Mouse (Mus musculus) ES-E14 (cell line): Measurements from ENCODE around the gene Tada1. TPM values are rescaled to one million over a fixed set of nuclear protein-coding genes. Genes with fewer than 3 reads are reported as not detected.

Source experiments
- DNase-seq: peaks from one replicate; pipeline ENCODE4 v3.0.0-alpha.2; 2013; ENCODE audit warnings: low read depth, low spot score
- H3K27ac ChIP-seq: 2 replicates; pipeline ENCODE4 v1.5.1; 2012; ENCODE audit warnings: low read depth, mild to moderate bottlenecking, low read length, moderate library complexity, mixed read lengths; ENCODE audit not compliant: poor library complexity, insufficient read depth, severe bottlenecking
- H3K36me3 ChIP-seq: 2 replicates; pipeline ENCODE4 v1.6.1; 2012; ENCODE audit warnings: mild to moderate bottlenecking, low read length, moderate library complexity, mixed read lengths; ENCODE audit not compliant: control insufficient read depth, poor library complexity, insufficient read depth, severe bottlenecking
- H3K4me1 ChIP-seq, 2 experiments: fragments of 150-350 bp in 1 of 2; sonication (generic) in 1 of 2; 2 replicates each; pipeline ENCODE4 v1.6.1; 2012; ENCODE audit warnings: low read length in 2 of 2, mild to moderate bottlenecking in 1 of 2, mixed read lengths in 1 of 2; ENCODE audit not compliant: control insufficient read depth in 2 of 2, insufficient read depth in 2 of 2, poor library complexity in 1 of 2
- H3K4me3 ChIP-seq, 2 experiments: fragments of 150-350 bp in 1 of 2; sonication (generic) in 1 of 2; 2 replicates each; pipeline ENCODE4 v1.5.1; 2012; ENCODE audit warnings: low read length in 2 of 2, low read depth in 1 of 2, mild to moderate bottlenecking in 1 of 2, mixed read lengths in 1 of 2; ENCODE audit not compliant: insufficient read depth in 1 of 2, poor library complexity in 1 of 2, severe bottlenecking in 1 of 2
- H3K9ac ChIP-seq: 2 replicates; pipeline ENCODE4 v1.6.1; 2012; ENCODE audit warnings: low read depth, mild to moderate bottlenecking, low read length, mixed read lengths; ENCODE audit not compliant: poor library complexity, insufficient read depth, severe bottlenecking
- H3K9me3 ChIP-seq: fragments of 150-350 bp; sonication (generic); 2 replicates; pipeline ENCODE4 v1.6.1; 2012; ENCODE audit warnings: low read depth, mild to moderate bottlenecking, low read length; ENCODE audit not compliant: control insufficient read depth, insufficient read depth
- CHD2 ChIP-seq: IDR thresholded peaks from 2 replicates; pipeline ENCODE4 v1.6.1; 2014; ENCODE audit warnings: mild to moderate bottlenecking, low read depth, low read length, inconsistent platforms
- HCFC1 ChIP-seq: IDR thresholded peaks from 2 replicates; pipeline ENCODE4 v1.6.1; 2012; ENCODE audit warnings: low read length, inconsistent platforms, borderline replicate concordance; ENCODE audit not compliant: insufficient read depth
- MAFK ChIP-seq: IDR thresholded peaks from 2 replicates; pipeline ENCODE4 v1.6.1; 2014; ENCODE audit warnings: mild to moderate bottlenecking, low read depth, low read length, inconsistent platforms; ENCODE audit not compliant: insufficient read depth
- ZC3H11A ChIP-seq: IDR thresholded peaks from 2 replicates; pipeline ENCODE4 v1.6.1; 2012; ENCODE audit warnings: low read depth, mild to moderate bottlenecking, inconsistent platforms, low read length, borderline replicate concordance
- ZNF384 ChIP-seq: IDR thresholded peaks from 2 replicates; pipeline ENCODE4 v1.6.1; 2012; ENCODE audit warnings: low read depth, low read length, inconsistent platforms
- in situ Hi-C, 2 experiments: fragments of 600-800 bp; cut with MboI; formaldehyde crosslinking; loops; one replicate each; pipeline ENCODE4 v1.15.1; 2025; ENCODE audit warnings: low sequenced_read_pairs in 2 of 2, inconsistent platforms in 1 of 2; ENCODE audit not compliant: unreplicated experiment in 2 of 2
- total RNA-seq: library from RNA; depleted of rRNA; stranded (reverse); fragments of 300-350 nt; gene quantifications from 2 replicates; pipeline ENCODE4 v1.2.3, GENCODE M21; 2012; rRNA removed

The Tada1 gene
- total RNA-seq: 5.1 and 5.5 TPM in 2 replicates

DNA sequence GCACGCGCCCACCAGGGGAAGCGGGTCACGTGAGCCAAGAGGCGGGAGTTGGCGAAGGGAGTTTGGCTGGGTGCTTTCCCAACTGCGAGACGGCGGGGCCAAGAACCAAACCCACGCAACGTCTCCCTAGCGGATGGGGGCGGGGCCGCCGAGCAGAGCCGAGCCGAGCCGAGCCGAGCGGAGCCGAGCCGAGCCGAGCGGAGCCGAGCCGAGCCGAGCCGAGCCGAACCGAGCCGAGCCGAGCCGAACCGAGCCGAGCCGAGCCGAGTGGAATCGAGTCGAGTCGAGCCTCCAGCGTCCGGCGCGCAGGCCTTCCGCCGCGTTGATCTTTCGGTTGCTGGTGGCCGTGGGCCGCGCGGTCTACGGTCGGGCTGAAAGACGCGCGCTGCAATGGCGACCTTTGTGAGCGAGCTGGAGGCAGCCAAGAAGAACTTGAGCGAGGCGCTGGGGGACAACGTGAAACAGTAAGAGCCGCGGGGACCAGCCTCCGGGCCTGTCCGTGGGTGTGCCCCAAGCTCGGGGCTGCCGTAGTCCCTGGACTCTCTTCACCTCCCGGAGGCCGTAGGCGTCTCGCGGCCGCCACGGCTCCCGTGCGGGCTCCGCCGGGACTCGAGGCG, at the start of gene Tada1:
TSS of gene Tada1 (plus strand) at position 85 of the 617 bp plus-strand sequence.
- no peaks in the 10 kb centered on the region for H3K4me1 ChIP-seq
- no peaks in the 10 kb centered on the region for H3K36me3 ChIP-seq
- peak; percentile 77 for DNase-seq
- H3K27ac ChIP-seq: no peak within 1 kb of the TSS
- TF ChIP-seq HCFC1 (no peak), ZC3H11A (0 out of 2 replicates have a peak, but pooled peaks have one; percentile 10)
- H3K4me3 ChIP-seq: peak within 1 kb of the TSS; percentile 76 to 90
- no peaks in the 10 kb centered on the region for H3K9me3 ChIP-seq
- H3K9ac ChIP-seq: peak within 1 kb of the TSS; percentile 83
- in situ Hi-C loops: no loop called here

DNA sequence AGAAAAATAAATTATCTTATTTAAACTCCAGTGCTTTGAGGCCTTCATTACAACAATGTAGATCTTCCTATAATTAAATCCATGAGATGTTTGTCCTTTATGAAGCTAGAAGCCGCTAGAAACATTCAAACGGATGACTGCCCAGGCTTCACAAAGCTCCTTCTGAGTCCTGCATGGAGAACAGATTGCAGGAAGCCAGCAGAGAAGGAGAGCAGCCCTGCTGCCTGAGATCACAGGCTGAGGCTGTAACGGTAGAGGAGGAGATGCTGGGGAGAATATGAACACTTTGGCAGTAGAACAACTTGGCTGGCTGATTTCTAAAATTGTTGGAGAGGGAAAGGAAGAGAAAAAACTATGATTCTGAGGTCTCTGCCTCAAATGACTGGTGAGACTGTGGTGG, 48.1 kb upstream of the Tada1 start:
- no peak overlapping the region for H3K4me3 ChIP-seq
- TF ChIP-seq ZNF384 (no peak), MAFK (no peak), HCFC1 (no peak), ZC3H11A (no peak)
- DNase-seq: no peak
- H3K36me3 ChIP-seq: no peaks in the 10 kb centered on the region
- no peaks in the 10 kb centered on the region for H3K4me1 ChIP-seq
- H3K9me3 ChIP-seq: no peaks in the 10 kb centered on the region
- H3K9ac ChIP-seq: no peak overlapping the region
- in situ Hi-C loops: no loop called here
- no peak overlapping the region for H3K27ac ChIP-seq

GRCm38 (mm10) chr1:166339110-166339509, 39.8 kb upstream of the Tada1 start:
- Histone ChIP-seq H3K4me3 (no peak overlapping the region), H3K27ac (no peak overlapping the region), H3K4me1 (no peaks in the 10 kb centered on the region), H3K9me3 (no peaks in the 10 kb centered on the region), H3K9ac (no peak overlapping the region), H3K36me3 (no peaks in the 10 kb centered on the region)
- in situ Hi-C loops: no loop called here
- TF ChIP-seq ZC3H11A (no peak), HCFC1 (no peak), ZNF384 (no peak), MAFK (no peak), CHD2 (no peak)
- DNase-seq: no peak

DNA sequence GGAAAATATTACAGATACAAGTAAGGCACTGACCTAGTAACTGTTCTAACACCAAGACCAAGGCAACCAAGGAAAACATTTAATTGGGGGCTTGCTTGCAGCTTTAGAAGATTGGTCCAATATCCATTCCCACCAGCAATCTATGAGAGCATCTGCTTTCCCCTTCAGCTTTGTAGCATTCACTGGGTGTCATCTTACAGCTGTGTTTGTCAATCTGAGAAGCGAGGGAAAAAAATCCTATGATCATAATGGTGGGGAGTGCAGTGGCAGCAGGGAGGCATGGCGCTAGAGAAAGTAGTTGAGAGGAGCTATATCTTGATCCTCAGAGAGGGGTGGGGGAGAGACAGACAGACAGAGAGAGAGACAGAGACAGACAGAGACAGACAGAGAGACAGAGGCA, 36.8 kb upstream of the Tada1 start:
- no peak overlapping the region for H3K4me3 ChIP-seq
- DNase-seq: no peak
- no peak overlapping the region for H3K27ac ChIP-seq
- in situ Hi-C loops: no loop called here
- TF ChIP-seq ZC3H11A: no peak
- no peak for TF ChIP-seq CHD2
- no peak for TF ChIP-seq MAFK
- TF ChIP-seq ZNF384: no peak
- H3K9me3 ChIP-seq: no peaks in the 10 kb centered on the region
- no peaks in the 10 kb centered on the region for H3K4me1 ChIP-seq
- no peak overlapping the region for H3K9ac ChIP-seq
- H3K36me3 ChIP-seq: no peaks in the 10 kb centered on the region

GRCm38 (mm10) chr1:166342539-166342938, 36.4 kb upstream of the Tada1 start:
- in situ Hi-C loops: no loop called here
- Histone ChIP-seq H3K9me3 (no peaks in the 10 kb centered on the region), H3K4me1 (no peaks in the 10 kb centered on the region), H3K36me3 (no peaks in the 10 kb centered on the region), H3K9ac (no peak overlapping the region), H3K4me3 (no peak overlapping the region), H3K27ac (no peak overlapping the region)
- no peak for DNase-seq
- TF ChIP-seq ZC3H11A: no peak
- no peak for TF ChIP-seq HCFC1
- no peak for TF ChIP-seq MAFK
